Mouse (Mus musculus): ENCODE results near the gene Naip1.

- TF ChIP-seq POLR2A (IDR thresholded peaks at IDR 0.05; ENCODE audit: low read depth, low read length) (no peak), CTCF (conservative IDR thresholded peaks at IDR 0.05; ENCODE audit: insufficient read depth, insufficient read length, low read depth, low read length) (peak; percentile 90)
These were observed 39.6 kb upstream of the Naip1 start, which contains the start of gene Gtf2h2 for GRCm38 (mm10) chr13:100492061-100492787.
